Mouse (Mus musculus) midbrain, embryonic 13.5 days (tissue): ENCODE measurements around the gene Tmx4. TPM values are rescaled to one million over a fixed set of nuclear protein-coding genes. Genes with fewer than 3 reads are reported as not detected.
A peak's percentile ranks its signal among the peaks of the same experiment; 100 is the strongest.
"Not testable (repeated sequence)": the region's sequence is repeated elsewhere in the genome, so short reads cannot be mapped to it uniquely, and the experiment has no call there.

Experiments used
- ATAC-seq: fragments of 200-750 bp; cut with Nextera tagmentation; 2 replicates; pipeline ENCODE4 v1.8.0; 2017; ENCODE audit warnings: mild to moderate bottlenecking, moderate TSS enrichment, moderate library complexity
- H3K27ac ChIP-seq: fragments of 300-500 bp; sonication (generic); 2 replicates; pipeline ENCODE4 v1.5.1; 2015; ENCODE audit warnings: inconsistent platforms, mild to moderate bottlenecking, moderate library complexity
- H3K27me3 ChIP-seq: fragments of 300-500 bp; sonication (generic); 2 replicates; pipeline ENCODE4 v1.6.1; 2015; ENCODE audit warnings: mild to moderate bottlenecking, inconsistent platforms
- H3K36me3 ChIP-seq: fragments of 300-500 bp; sonication (generic); 2 replicates; pipeline ENCODE4 v1.6.1; 2015; ENCODE audit warnings: mild to moderate bottlenecking, inconsistent platforms
- H3K4me1 ChIP-seq: fragments of 300-500 bp; sonication (generic); replicated peaks from 2 replicates; pipeline ENCODE4 v1.6.1; 2015; ENCODE audit warnings: inconsistent platforms
- H3K4me2 ChIP-seq: fragments of 300-500 bp; sonication (generic); replicated peaks from 2 replicates; pipeline ENCODE4 v1.6.1; 2015; ENCODE audit warnings: moderate library complexity, mild to moderate bottlenecking, inconsistent platforms
- H3K4me3 ChIP-seq: fragments of 300-500 bp; sonication (generic); replicated peaks from 2 replicates; pipeline ENCODE4 v1.5.1; 2015; ENCODE audit warnings: mild to moderate bottlenecking, inconsistent platforms
- H3K9ac ChIP-seq: fragments of 300-500 bp; sonication (generic); replicated peaks from 2 replicates; pipeline ENCODE4 v1.6.1; 2015; ENCODE audit warnings: mild to moderate bottlenecking, inconsistent platforms
- H3K9me3 ChIP-seq: fragments of 300-500 bp; sonication (generic); 2 replicates; pipeline ENCODE4 v1.6.1; 2016; ENCODE audit warnings: mild to moderate bottlenecking, inconsistent platforms
- WGBS: fragments of 180-500 bp; shearing (Covaris S2); methylation state at CpG from one replicate; pipeline ENCODE4 v1.1.7; 2015; 5-methylcytosine and 5-hydroxymethylcytosine counted together
- polyA plus RNA-seq: library from polyadenylated mRNA; unstranded; fragments of >200 nt; fragmentation: Nextera tagmentation; extraction: Ambion mirVana; gene quantifications from 2 replicates; pipeline ENCODE4 v1.2.1, GENCODE M21; 2015

The Tmx4 gene
- polyA plus RNA-seq, 1 experiment from 2014 or later = 97.4 TPM

- WGBS = 83% methylated on average over 3 of the region's 3 CpGs
- Histone ChIP-seq H3K27me3 (no peaks in the 10 kb centered on the region), H3K4me3 (no peak overlapping the region), H3K9ac (no peak overlapping the region), H3K36me3 (no peaks in the 10 kb centered on the region), H3K4me1 (peaks cover 35% of the 10 kb centered on the region), H3K27ac (peak overlapping the region; percentile 99; the same call in 1 of the 2 replicates), H3K9me3 (no peaks in the 10 kb centered on the region), H3K4me2 (no peak overlapping the region)
- no peak for ATAC-seq
Observed at GRCm38 (mm10) chr2:134645752-134646151, 1.8 kb upstream of the Tmx4 start.

DNA sequence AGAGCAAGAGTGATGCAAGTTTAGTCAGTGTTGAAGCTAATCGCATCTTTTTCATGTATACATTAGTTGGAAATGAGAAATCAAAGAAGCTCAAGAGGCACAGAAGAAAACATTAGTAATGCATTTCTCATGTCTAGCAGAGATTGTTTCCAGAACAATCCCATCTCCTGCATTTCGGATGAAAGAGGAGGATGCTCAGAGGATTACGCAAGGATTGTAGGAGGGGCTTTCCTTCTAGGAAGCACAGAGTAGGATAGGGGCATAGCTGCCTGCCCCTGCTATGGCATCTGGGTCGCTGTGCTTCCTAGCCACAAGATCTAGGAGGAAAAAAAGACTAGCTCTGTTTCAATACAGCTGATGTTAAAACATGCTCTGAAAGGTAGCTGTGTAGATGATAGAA is 1.2 kb upstream of the Tmx4 start:
- Histone ChIP-seq H3K27ac (peak overlapping the region; percentile 99), H3K36me3 (no peaks in the 10 kb centered on the region), H3K27me3 (no peaks in the 10 kb centered on the region), H3K9ac (no peak overlapping the region), H3K4me1 (peaks cover 38% of the 10 kb centered on the region), H3K9me3 (no peaks in the 10 kb centered on the region), H3K4me3 (no peak overlapping the region), H3K4me2 (no peak overlapping the region)
- 30% methylated on average over 4 of the region's 4 CpGs for WGBS
- no peak for ATAC-seq

GRCm38 (mm10) chr2:134644301-134644912 is 462 bp upstream of the Tmx4 start:
- 22% methylated on average over 6 of the region's 6 CpGs for WGBS
- H3K4me1 ChIP-seq = peaks cover 43% of the 10 kb centered on the region
- no peaks in the 10 kb centered on the region for H3K9me3 ChIP-seq
- H3K4me2 ChIP-seq = peak overlapping the region; percentile 73
- H3K27ac ChIP-seq = peak overlapping the region; percentile 99
- H3K27me3 ChIP-seq = no peaks in the 10 kb centered on the region
- H3K36me3 ChIP-seq = peaks cover 2% of the 10 kb centered on the region; the same call in 1 of the 2 replicates
- no peak overlapping the region for H3K9ac ChIP-seq
- peak overlapping the region; percentile 80 for H3K4me3 ChIP-seq
- no peak for ATAC-seq

DNA sequence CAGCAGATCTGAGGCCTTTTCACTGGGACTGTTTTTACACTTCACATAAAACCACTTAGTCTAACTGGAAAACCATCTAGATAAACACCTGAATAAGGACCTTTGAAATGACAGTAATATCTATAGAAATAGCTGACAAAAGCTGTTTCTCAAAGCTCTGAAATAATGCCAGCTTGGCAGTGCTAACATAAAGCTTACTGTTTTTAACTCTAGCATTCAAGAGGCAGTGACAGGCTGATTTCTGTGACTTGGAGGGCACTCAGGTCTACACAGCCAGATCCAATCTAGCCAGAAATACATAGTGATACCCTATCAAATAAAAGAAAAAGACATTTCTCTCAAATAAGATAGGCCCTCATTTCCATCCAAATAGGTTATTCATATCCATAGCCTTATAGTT is 1.6 kb downstream of the Tmx4 start:
- H3K9ac ChIP-seq = peak overlapping the region; percentile 90
- no peaks in the 10 kb centered on the region for H3K9me3 ChIP-seq
- peak overlapping the region; percentile 80 for H3K4me3 ChIP-seq
- peaks cover 7% of the 10 kb centered on the region for H3K36me3 ChIP-seq
- H3K27me3 ChIP-seq = no peaks in the 10 kb centered on the region
- peaks cover 43% of the 10 kb centered on the region for H3K4me1 ChIP-seq
- H3K27ac ChIP-seq = peak overlapping the region; percentile 39; the same call in 1 of the 2 replicates
- peak overlapping the region; percentile 73 for H3K4me2 ChIP-seq
- ATAC-seq = no peak

- H3K4me3 ChIP-seq = no peak overlapping the region
- no peaks in the 10 kb centered on the region for H3K9me3 ChIP-seq
- H3K27ac ChIP-seq = no peak overlapping the region
- no peak for ATAC-seq
- H3K4me2 ChIP-seq = peak overlapping the region; percentile 73
- H3K4me1 ChIP-seq = peaks cover 43% of the 10 kb centered on the region
- WGBS = 90% methylated on average over 5 of the region's 5 CpGs
- H3K9ac ChIP-seq = no peak overlapping the region
- H3K36me3 ChIP-seq = peaks cover 7% of the 10 kb centered on the region
- H3K27me3 ChIP-seq = no peaks in the 10 kb centered on the region
Observed at GRCm38 (mm10) chr2:134641372-134641771, 2.6 kb downstream of the Tmx4 start.

DNA sequence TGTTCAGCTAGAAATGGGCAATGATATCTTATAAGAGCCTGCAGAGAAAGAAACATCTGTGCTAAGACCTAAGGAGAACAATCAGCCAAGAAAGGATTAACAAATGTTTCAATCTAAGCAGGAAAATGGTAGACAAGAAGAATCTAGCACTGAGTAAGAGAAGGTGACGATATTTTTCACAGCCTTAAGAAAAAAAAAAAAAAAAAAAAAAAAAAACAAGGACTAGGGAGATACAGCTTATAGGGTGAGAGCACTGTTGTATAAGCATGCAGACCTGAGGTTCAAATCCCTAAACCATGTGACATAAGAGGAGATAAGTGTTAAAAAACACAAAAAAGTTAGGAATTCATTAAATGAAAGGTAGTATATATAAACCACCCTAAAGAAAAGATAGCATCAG is 3.5 kb downstream of the Tmx4 start:
- no peak overlapping the region for H3K9ac ChIP-seq
- H3K27ac ChIP-seq = no peak overlapping the region
- 77% methylated on average over 1 of the region's 1 CpGs for WGBS
- peaks cover 39% of the 10 kb centered on the region for H3K4me1 ChIP-seq
- no peak overlapping the region for H3K4me3 ChIP-seq
- no peak overlapping the region for H3K4me2 ChIP-seq
- ATAC-seq = no peak
- no peaks in the 10 kb centered on the region for H3K9me3 ChIP-seq
- H3K27me3 ChIP-seq = no peaks in the 10 kb centered on the region
- H3K36me3 ChIP-seq = peaks cover 7% of the 10 kb centered on the region

- not testable (repeated sequence) for H3K4me3 ChIP-seq, H3K27me3 ChIP-seq, H3K9ac ChIP-seq, ATAC-seq, H3K9me3 ChIP-seq, H3K4me2 ChIP-seq, H3K4me1 ChIP-seq, H3K27ac ChIP-seq
- WGBS = 100% methylated on average over 2 of the region's 2 CpGs
- peaks cover 26% of the 10 kb centered on the region for H3K36me3 ChIP-seq
Observed at GRCm38 (mm10) chr2:134628541-134628940, 15.4 kb downstream of the Tmx4 start.

DNA sequence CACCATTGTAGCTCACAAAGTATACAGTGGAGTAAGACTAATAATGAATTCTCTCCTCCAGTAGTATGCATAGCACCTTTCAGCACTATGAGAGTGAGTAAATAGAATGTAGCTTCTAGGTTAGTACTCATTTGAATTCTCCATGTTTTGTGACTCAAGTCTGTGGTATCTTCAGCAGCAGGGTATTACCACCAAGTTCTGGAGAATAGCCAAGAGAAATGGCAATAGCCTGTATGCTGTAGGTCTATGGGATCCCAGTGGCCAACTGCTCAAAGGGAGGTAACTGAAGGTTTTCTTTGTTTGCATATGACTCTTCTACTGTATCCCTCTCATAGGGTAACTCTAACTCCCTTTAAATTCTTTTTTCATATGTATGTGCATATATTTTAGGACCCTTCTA is 39.0 kb downstream of the Tmx4 start:
- H3K4me1 ChIP-seq = no peaks in the 10 kb centered on the region
- peaks cover 6% of the 10 kb centered on the region for H3K9me3 ChIP-seq
- no peak overlapping the region for H3K27ac ChIP-seq
- H3K4me3 ChIP-seq = no peak overlapping the region
- H3K27me3 ChIP-seq = no peaks in the 10 kb centered on the region
- H3K36me3 ChIP-seq = peaks cover 27% of the 10 kb centered on the region
- no peak overlapping the region for H3K9ac ChIP-seq
- ATAC-seq = no peak
- no peak overlapping the region for H3K4me2 ChIP-seq

GRCm38 (mm10) chr2:134591081-134591694 is 52.8 kb downstream of the Tmx4 start:
- no peaks in the 10 kb centered on the region; the same call in 1 of the 2 replicates for H3K27me3 ChIP-seq
- H3K27ac ChIP-seq = no peak overlapping the region
- ATAC-seq = peak; percentile 40; the same call in 1 of the 2 replicates
- WGBS = 98% methylated on average over 6 of the region's 6 CpGs
- H3K9me3 ChIP-seq = no peaks in the 10 kb centered on the region
- no peak overlapping the region for H3K4me3 ChIP-seq
- no peaks in the 10 kb centered on the region for H3K4me1 ChIP-seq
- H3K4me2 ChIP-seq = no peak overlapping the region
- peaks cover 12% of the 10 kb centered on the region for H3K36me3 ChIP-seq
- no peak overlapping the region for H3K9ac ChIP-seq

DNA sequence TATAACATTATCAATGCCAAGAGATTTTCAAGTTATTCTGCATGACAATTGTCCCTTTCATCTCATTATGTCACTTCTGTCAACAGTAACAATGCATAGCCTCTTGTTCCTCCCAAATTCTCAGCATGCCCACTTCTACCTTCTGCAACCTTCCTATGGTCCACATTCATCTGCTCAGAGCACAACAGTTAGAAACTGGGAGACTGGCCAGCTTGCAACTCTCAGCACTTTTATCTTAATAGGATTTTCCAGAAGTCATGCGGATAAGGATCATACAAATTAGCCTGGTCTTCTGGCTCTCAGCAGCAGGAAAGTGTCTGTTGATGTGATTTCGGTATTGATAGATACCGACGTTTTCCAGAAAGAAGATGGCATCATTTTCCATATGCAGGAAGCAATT is 58.7 kb downstream of the Tmx4 start:
- ATAC-seq = no peak

GRCm38 (mm10) chr2:134559422-134559821 is 84.5 kb downstream of the Tmx4 start:
- Histone ChIP-seq H3K27ac (no peak overlapping the region), H3K9me3 (peaks cover 4% of the 10 kb centered on the region), H3K9ac (no peak overlapping the region), H3K4me3 (no peak overlapping the region), H3K4me2 (no peak overlapping the region), H3K36me3 (no peaks in the 10 kb centered on the region), H3K27me3 (no peaks in the 10 kb centered on the region), H3K4me1 (no peaks in the 10 kb centered on the region)
- WGBS = 90% methylated on average over 3 of the region's 3 CpGs
- no peak for ATAC-seq

More for the DNA sequence above, 58.7 kb downstream of the Tmx4 start:
- no peaks in the 10 kb centered on the region for H3K9me3 ChIP-seq
- no peaks in the 10 kb centered on the region; the same call in 1 of the 2 replicates for H3K27me3 ChIP-seq
- WGBS = 28% methylated on average over 4 of the region's 4 CpGs
- H3K4me2 ChIP-seq = no peak overlapping the region
- no peak overlapping the region for H3K4me3 ChIP-seq
- no peaks in the 10 kb centered on the region for H3K36me3 ChIP-seq
- H3K27ac ChIP-seq = no peak overlapping the region
- no peak overlapping the region for H3K9ac ChIP-seq
- H3K4me1 ChIP-seq = peaks cover 12% of the 10 kb centered on the region; the same call in 1 of the 2 replicates

DNA sequence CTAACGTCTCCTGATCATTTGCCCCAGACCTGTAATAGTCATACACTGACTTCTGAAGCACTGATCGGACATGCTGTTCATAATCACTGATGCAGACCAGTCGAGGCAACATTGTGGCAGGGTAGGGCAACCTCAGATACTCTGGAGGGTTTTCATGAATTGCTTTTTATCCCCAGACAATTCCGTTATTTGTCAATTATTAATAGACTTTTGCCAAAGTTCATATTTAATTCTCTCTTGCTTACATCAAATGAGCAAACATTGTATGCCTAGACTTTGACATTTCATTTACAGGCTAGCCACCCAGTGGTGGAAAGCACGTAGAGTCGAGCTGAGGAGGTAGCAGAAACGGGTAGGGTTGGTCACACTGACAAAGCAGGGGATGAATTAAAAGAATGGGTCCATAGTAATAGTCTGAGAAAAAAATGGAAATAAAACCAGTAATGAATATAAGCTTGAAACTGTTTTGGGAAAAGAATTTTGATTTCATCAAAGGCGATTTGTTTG is 89.7 kb downstream of the Tmx4 start, which contains the start of gene Hao1:
Gene Hao1 (minus strand): TSS at position 148 of the 507 bp plus-strand sequence.
- 84% methylated on average over 8 of the region's 8 CpGs for WGBS
- Histone ChIP-seq H3K4me1 (no peaks in the 10 kb centered on the region), H3K4me3 (no peak within 1 kb of the TSS), H3K9me3 (no peaks in the 10 kb centered on the region), H3K9ac (no peak within 1 kb of the TSS), H3K4me2 (no peak within 1 kb of the TSS), H3K27me3 (no peaks in the 10 kb centered on the region), H3K36me3 (no peaks in the 10 kb centered on the region), H3K27ac (no peak within 1 kb of the TSS)
- ATAC-seq = no peak
